Mouse (Mus musculus) forebrain, embryonic 16.5 days (tissue): ENCODE measurements at regions not wholly inside any gene's neighbourhood (a gene's known extent, or its start where the extent isn't known, plus 50 kb on each side); places are given as distances from the start of the nearest gene placed in this dataset.

Source experiments
- ATAC-seq: fragments of 200-750 bp; cut with Nextera tagmentation; 2 replicates; pipeline ENCODE4 v1.8.0; 2017; ENCODE audit warnings: mild to moderate bottlenecking, moderate library complexity
- H3K27ac ChIP-seq: fragments of 300-500 bp; sonication (generic); 2 replicates; pipeline ENCODE4 v1.5.1; 2014; ENCODE audit warnings: low read length, control low read depth
- H3K27me3 ChIP-seq: fragments of 300-500 bp; sonication (generic); replicated peaks from 2 replicates; pipeline ENCODE4 v1.6.1; 2014; ENCODE audit warnings: low read length; ENCODE audit not compliant: control insufficient read depth, insufficient read depth
- H3K36me3 ChIP-seq: fragments of 300-500 bp; sonication (generic); 2 replicates; pipeline ENCODE4 v1.6.1; 2014; ENCODE audit not compliant: control insufficient read depth, insufficient read depth
- H3K4me1 ChIP-seq: fragments of 300-500 bp; sonication (generic); replicated peaks from 2 replicates; pipeline ENCODE4 v1.6.1; 2014; ENCODE audit warnings: low read length; ENCODE audit not compliant: control insufficient read depth, insufficient read depth
- H3K4me2 ChIP-seq: fragments of 300-500 bp; sonication (generic); 2 replicates; pipeline ENCODE4 v1.6.1; 2014; ENCODE audit warnings: mild to moderate bottlenecking, low read length, control low read depth
- H3K4me3 ChIP-seq: fragments of 300-500 bp; sonication (generic); replicated peaks from 2 replicates; pipeline ENCODE4 v1.5.1; 2014; ENCODE audit warnings: mild to moderate bottlenecking, low read length, control low read depth
- H3K9ac ChIP-seq: fragments of 300-500 bp; sonication (generic); replicated peaks from 2 replicates; pipeline ENCODE4 v1.6.1; 2014; ENCODE audit warnings: low read depth, low read length, control low read depth
- H3K9me3 ChIP-seq: fragments of 300-500 bp; sonication (generic); 2 replicates; pipeline ENCODE4 v1.6.1; 2016; ENCODE audit warnings: low read length; ENCODE audit not compliant: control insufficient read depth
- WGBS: fragments of 180-500 bp; shearing (Covaris S2); extraction: QIAGEN DNeasy Blood & Tissue Kit; methylation state at CpG from one replicate; pipeline ENCODE4 v1.1.7; 2014; 5-methylcytosine and 5-hydroxymethylcytosine counted together

- no peaks in the 10 kb centered on the region for H3K27me3 ChIP-seq
- no peaks in the 10 kb centered on the region for H3K36me3 ChIP-seq
- no peak overlapping the region for H3K4me2 ChIP-seq
- WGBS = 52% methylated on average over 3 of the region's 3 CpGs
- ATAC-seq = no peak
- H3K9ac ChIP-seq = no peak overlapping the region
- H3K4me3 ChIP-seq = no peak overlapping the region
- H3K4me1 ChIP-seq = 0 out of 2 replicates have a peak, but pooled peaks cover 2% of the 10 kb centered on the region
- H3K27ac ChIP-seq = no peak overlapping the region
- no peaks in the 10 kb centered on the region for H3K9me3 ChIP-seq
These were observed 147.4 kb downstream of the Plxna1 start for GRCm38 (mm10) chr6:89215021-89215420.

- WGBS = 13% methylated on average over 27 of the region's 27 CpGs
These were observed 126.9 kb downstream of the Plxna1 start for GRCm38 (mm10) chr6:89235416-89236075.

GRCm38 (mm10) chr6:89236226-89236625 is 126.2 kb downstream of the Plxna1 start:
- H3K4me2 ChIP-seq = no peak overlapping the region; the same call in 1 of the 2 replicates
- H3K9ac ChIP-seq = no peak overlapping the region; the same call in 1 of the 2 replicates
- ATAC-seq = no peak
- no peaks in the 10 kb centered on the region for H3K36me3 ChIP-seq
- peaks cover 27% of the 10 kb centered on the region for H3K4me1 ChIP-seq
- 14% methylated on average over 8 of the region's 8 CpGs for WGBS
- H3K27me3 ChIP-seq = no peaks in the 10 kb centered on the region
- H3K27ac ChIP-seq = no peak overlapping the region
- H3K9me3 ChIP-seq = no peaks in the 10 kb centered on the region
- H3K4me3 ChIP-seq = no peak overlapping the region

More at GRCm38 (mm10) chr6:89235416-89236075, 126.9 kb downstream of the Plxna1 start:
- 0 out of 2 replicates have a peak, but pooled peaks cover 2% of the 10 kb centered on the region for H3K9me3 ChIP-seq
- H3K4me2 ChIP-seq = peak overlapping the region; percentile 47
- H3K27ac ChIP-seq = no peak overlapping the region
- no peaks in the 10 kb centered on the region for H3K36me3 ChIP-seq
- ATAC-seq = no peak
- peak overlapping the region; percentile 36 for H3K9ac ChIP-seq
- H3K27me3 ChIP-seq = no peaks in the 10 kb centered on the region
- H3K4me3 ChIP-seq = peak overlapping the region; percentile 11; the same call in 1 of the 2 replicates
- peaks cover 27% of the 10 kb centered on the region for H3K4me1 ChIP-seq

- no peaks in the 10 kb centered on the region for H3K9me3 ChIP-seq
- no peak overlapping the region for H3K4me2 ChIP-seq
- peaks cover 27% of the 10 kb centered on the region for H3K4me1 ChIP-seq
- H3K4me3 ChIP-seq = no peak overlapping the region
- no peak overlapping the region for H3K9ac ChIP-seq
- peak; percentile 56 for ATAC-seq
- no peaks in the 10 kb centered on the region for H3K36me3 ChIP-seq
- H3K27ac ChIP-seq = no peak overlapping the region
- H3K27me3 ChIP-seq = no peaks in the 10 kb centered on the region
- WGBS = 78% methylated on average over 10 of the region's 10 CpGs
These were observed 125.4 kb downstream of the Plxna1 start for GRCm38 (mm10) chr6:89236892-89237646.

- peaks cover 27% of the 10 kb centered on the region for H3K4me1 ChIP-seq
These were observed 123.5 kb downstream of the Plxna1 start for GRCm38 (mm10) chr6:89238871-89239270.

GRCm38 (mm10) chr6:89239511-89239910 is 122.9 kb downstream of the Plxna1 start:
- no peak overlapping the region for H3K4me3 ChIP-seq
- H3K9me3 ChIP-seq = no peaks in the 10 kb centered on the region
- H3K9ac ChIP-seq = no peak overlapping the region
- no peaks in the 10 kb centered on the region for H3K27me3 ChIP-seq
- WGBS = 52% methylated on average over 8 of the region's 8 CpGs
- ATAC-seq = no peak
- H3K27ac ChIP-seq = no peak overlapping the region; the same call in 1 of the 2 replicates
- H3K4me2 ChIP-seq = no peak overlapping the region
- H3K4me1 ChIP-seq = peaks cover 27% of the 10 kb centered on the region
- no peaks in the 10 kb centered on the region for H3K36me3 ChIP-seq

More at GRCm38 (mm10) chr6:89238871-89239270, 123.5 kb downstream of the Plxna1 start:
- Histone ChIP-seq H3K36me3 (no peaks in the 10 kb centered on the region), H3K9ac (no peak overlapping the region), H3K4me3 (no peak overlapping the region), H3K27ac (no peak overlapping the region), H3K27me3 (no peaks in the 10 kb centered on the region), H3K9me3 (no peaks in the 10 kb centered on the region), H3K4me2 (no peak overlapping the region)
- ATAC-seq = no peak
- 44% methylated on average over 14 of the region's 14 CpGs for WGBS

GRCm38 (mm10) chr6:89240168-89240705 is 122.2 kb downstream of the Plxna1 start:
- no peaks in the 10 kb centered on the region for H3K27me3 ChIP-seq
- H3K4me3 ChIP-seq = no peak overlapping the region
- no peak overlapping the region for H3K4me2 ChIP-seq
- peaks cover 26% of the 10 kb centered on the region for H3K4me1 ChIP-seq
- ATAC-seq = no peak
- no peak overlapping the region for H3K27ac ChIP-seq
- H3K36me3 ChIP-seq = no peaks in the 10 kb centered on the region
- no peaks in the 10 kb centered on the region for H3K9me3 ChIP-seq
- WGBS = 23% methylated on average over 4 of the region's 4 CpGs
- H3K9ac ChIP-seq = no peak overlapping the region

GRCm38 (mm10) chr6:89242371-89243288 is 119.8 kb downstream of the Plxna1 start:
- no peak for ATAC-seq
- Histone ChIP-seq H3K4me2 (no peak overlapping the region), H3K27ac (no peak overlapping the region)

More at GRCm38 (mm10) chr6:89242371-89243288, 119.8 kb downstream of the Plxna1 start:
- WGBS = 14% methylated on average over 18 of the region's 18 CpGs
- Histone ChIP-seq H3K9ac (no peak overlapping the region), H3K36me3 (no peaks in the 10 kb centered on the region), H3K4me1 (peaks cover 11% of the 10 kb centered on the region), H3K9me3 (no peaks in the 10 kb centered on the region), H3K4me3 (no peak overlapping the region), H3K27me3 (no peaks in the 10 kb centered on the region)
